Mouse (Mus musculus) testis, adult 2 months (tissue): ENCODE results near the gene Cdiptos. TPM values are rescaled to one million over a fixed set of nuclear protein-coding genes. Genes with fewer than 3 reads are reported as not detected.
A peak's percentile ranks its signal among the peaks of the same experiment; 100 is the strongest.

Source experiments
- H3K27ac ChIP-seq: fragments of 200-500 bp; 2 replicates; pipeline ENCODE4 v1.5.1; 2012; ENCODE audit warnings: low read depth, low read length; ENCODE audit not compliant: control insufficient read depth, insufficient read depth
- H3K27me3 ChIP-seq: fragments of 200-500 bp; 2 replicates; pipeline ENCODE4 v1.6.1; 2012; ENCODE audit warnings: mild to moderate bottlenecking, low read length, moderate library complexity; ENCODE audit not compliant: control insufficient read depth, insufficient read depth
- H3K36me3 ChIP-seq: fragments of 200-500 bp; 2 replicates; pipeline ENCODE4 v1.6.1; 2012; ENCODE audit warnings: mild to moderate bottlenecking, low read length; ENCODE audit not compliant: control insufficient read depth, insufficient read depth
- H3K4me1 ChIP-seq: fragments of 200-500 bp; 2 replicates; pipeline ENCODE4 v1.6.1; 2012; ENCODE audit warnings: low read length; ENCODE audit not compliant: control insufficient read depth, insufficient read depth
- H3K4me3 ChIP-seq: fragments of 200-500 bp; 2 replicates; pipeline ENCODE4 v1.5.1; 2012; ENCODE audit warnings: low read depth, mild to moderate bottlenecking, low read length, moderate library complexity, mixed read lengths; ENCODE audit not compliant: control insufficient read depth
- CTCF ChIP-seq: fragments of 200-500 bp; IDR thresholded peaks from 2 replicates; pipeline ENCODE4 v1.5.1; 2012; ENCODE audit warnings: low read depth, mild to moderate bottlenecking, inconsistent platforms, low read length, moderate library complexity; ENCODE audit not compliant: control insufficient read depth, insufficient read depth, insufficient replicate concordance
- POLR2A ChIP-seq: fragments of 200-500 bp; IDR thresholded peaks from 2 replicates; pipeline ENCODE4 v1.6.1; 2012; ENCODE audit warnings: low read depth, mild to moderate bottlenecking, inconsistent platforms, low read length, moderate library complexity; ENCODE audit not compliant: control insufficient read depth
- polyA plus RNA-seq: library from polyadenylated mRNA; depleted of rRNA; stranded (reverse); fragments of >200 nt; gene quantifications from 2 replicates; pipeline ENCODE4 v1.2.3, GENCODE M21; 2012

Cdiptos gene
- polyA plus RNA-seq, 1 experiment: 822 TPM

DNA sequence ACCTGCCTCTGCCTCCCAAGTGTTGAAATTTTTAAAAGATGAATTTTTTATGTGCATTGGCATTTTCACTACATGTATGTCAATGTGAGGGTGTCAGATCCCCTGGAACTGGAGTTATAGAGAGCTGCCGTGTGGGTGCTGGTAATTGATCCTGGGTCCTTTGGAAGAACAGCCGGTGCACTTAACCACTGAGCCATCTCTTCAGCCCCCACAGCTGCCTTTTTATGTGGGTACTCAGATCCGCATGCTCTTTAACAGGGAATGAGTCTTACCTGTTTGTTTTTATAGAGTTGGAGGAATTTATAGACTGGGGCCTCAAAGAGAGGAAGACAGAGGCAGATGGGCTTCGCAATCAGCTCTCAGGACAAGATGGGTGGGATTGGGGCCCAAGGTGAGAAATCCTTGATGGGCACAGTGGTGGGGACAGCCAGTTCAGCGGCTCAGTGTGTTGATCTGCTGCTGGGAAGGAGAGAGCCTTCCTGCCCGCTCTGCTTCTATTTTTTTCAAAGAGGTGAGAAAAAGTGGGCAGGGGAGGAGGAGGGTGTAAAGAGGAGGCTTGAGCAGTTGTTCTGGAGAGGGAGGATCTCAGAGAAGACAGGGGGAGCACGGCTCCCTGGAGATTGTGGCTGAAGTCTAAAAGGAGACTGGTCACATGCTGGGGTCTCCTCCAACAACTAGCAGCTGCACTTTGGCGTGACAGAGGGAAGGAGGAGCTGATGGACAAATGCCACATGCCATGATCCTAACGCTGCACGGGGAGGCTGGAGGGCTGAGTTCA, 9.0 kb upstream of the Cdiptos start:
- TF ChIP-seq CTCF: no peak
- TF ChIP-seq POLR2A: no peak
- H3K27me3 ChIP-seq: no peaks in the 10 kb centered on the region
- no peaks in the 10 kb centered on the region; the same call in 1 of the 2 replicates for H3K4me1 ChIP-seq
- H3K4me3 ChIP-seq: no peak overlapping the region
- no peak overlapping the region for H3K27ac ChIP-seq
- no peaks in the 10 kb centered on the region for H3K36me3 ChIP-seq

- no peaks in the 10 kb centered on the region for H3K36me3 ChIP-seq
- no peak overlapping the region for H3K4me3 ChIP-seq
- H3K27me3 ChIP-seq: no peaks in the 10 kb centered on the region
- no peaks in the 10 kb centered on the region; the same call in 1 of the 2 replicates for H3K4me1 ChIP-seq
- H3K27ac ChIP-seq: no peak overlapping the region
- TF ChIP-seq CTCF: no peak
- no peak for TF ChIP-seq POLR2A
These were observed 7.2 kb upstream of the Cdiptos start for GRCm38 (mm10) chr7:126983113-126983512.

DNA sequence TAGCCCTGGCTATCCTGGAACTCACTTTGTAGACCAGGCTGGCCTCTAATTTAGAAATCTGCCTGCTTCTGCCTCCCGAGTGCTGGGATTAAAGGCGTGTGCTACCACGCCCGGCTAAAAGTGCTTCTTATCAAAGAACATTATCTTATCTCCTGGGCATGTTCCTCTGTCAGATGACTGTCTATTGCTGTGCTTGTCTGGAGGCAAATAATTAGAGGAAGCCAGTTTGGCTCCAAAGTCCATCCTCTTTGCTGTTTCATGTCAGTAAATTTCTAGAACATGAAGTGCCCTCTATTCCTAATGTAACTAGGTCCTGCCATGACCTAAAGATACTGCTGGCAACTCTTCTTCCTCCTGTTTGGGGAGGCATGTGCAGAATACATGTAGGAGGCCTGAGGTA, 6.2 kb upstream of the Cdiptos start:
- Histone ChIP-seq H3K4me3 (no peak overlapping the region), H3K4me1 (no peaks in the 10 kb centered on the region; the same call in none of the 2 replicates), H3K36me3 (no peaks in the 10 kb centered on the region), H3K27ac (no peak overlapping the region), H3K27me3 (no peaks in the 10 kb centered on the region)
- TF ChIP-seq POLR2A (no peak), CTCF (no peak)

DNA sequence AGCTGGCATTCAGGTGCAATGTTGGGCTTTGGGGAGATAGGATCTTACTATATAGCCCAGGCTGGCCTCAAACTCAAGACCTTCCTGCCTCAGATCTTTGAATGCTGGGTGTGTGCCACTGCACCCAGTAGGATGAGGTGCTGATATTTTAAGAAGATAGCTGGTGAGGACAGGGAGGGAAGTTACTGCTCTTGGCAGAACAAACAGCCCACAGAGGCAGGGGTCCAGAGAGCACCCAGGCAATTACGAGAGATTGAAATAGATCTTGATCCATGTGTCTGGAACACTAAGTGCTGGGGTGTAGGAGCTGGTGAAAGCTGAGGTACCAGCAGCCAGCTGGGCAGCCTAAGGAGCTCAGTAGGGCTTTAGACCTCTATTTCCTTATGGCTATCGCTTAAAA, 5.7 kb upstream of the Cdiptos start:
- TF ChIP-seq CTCF: no peak
- TF ChIP-seq POLR2A: no peak
- Histone ChIP-seq H3K36me3 (no peaks in the 10 kb centered on the region), H3K4me1 (peaks cover 3% of the 10 kb centered on the region), H3K27ac (no peak overlapping the region), H3K4me3 (no peak overlapping the region), H3K27me3 (no peaks in the 10 kb centered on the region)

GRCm38 (mm10) chr7:126978841-126979240, 2.9 kb upstream of the Cdiptos start:
- Histone ChIP-seq H3K27ac (no peak overlapping the region), H3K4me3 (peak overlapping the region; percentile 2), H3K27me3 (no peaks in the 10 kb centered on the region), H3K36me3 (no peaks in the 10 kb centered on the region), H3K4me1 (peaks cover 11% of the 10 kb centered on the region)
- TF ChIP-seq CTCF: no peak
- no peak for TF ChIP-seq POLR2A

DNA sequence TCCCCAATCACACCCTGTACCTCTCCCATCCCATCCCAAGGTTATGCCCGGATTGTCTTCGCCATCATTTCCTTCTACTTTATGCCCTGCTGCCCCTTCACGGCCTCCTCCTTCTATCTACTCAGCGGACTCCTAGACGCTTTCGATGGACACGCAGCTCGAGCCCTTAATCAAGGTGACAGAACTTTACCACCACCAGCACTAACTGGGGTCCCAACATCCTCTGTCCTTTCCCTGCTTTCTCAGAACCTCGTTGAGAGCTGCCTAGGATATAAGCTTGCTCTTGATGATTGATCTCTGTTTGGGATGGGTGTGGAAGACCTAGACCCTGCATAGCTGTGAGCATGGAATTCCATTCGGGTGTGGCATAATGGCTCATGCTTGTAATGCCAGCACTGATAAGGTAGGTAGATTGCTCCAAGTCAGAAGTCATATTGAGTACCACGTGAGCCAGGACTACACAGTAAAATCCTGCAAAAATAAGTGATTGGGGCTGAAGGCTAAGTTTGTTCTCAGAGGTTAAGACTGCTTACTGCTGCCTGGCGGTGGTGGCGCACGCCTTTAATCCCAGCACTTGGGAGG, 1.1 kb upstream of the Cdiptos start:
- no peaks in the 10 kb centered on the region for H3K36me3 ChIP-seq
- H3K27ac ChIP-seq: no peak overlapping the region
- H3K4me3 ChIP-seq: peak overlapping the region; percentile 91
- H3K27me3 ChIP-seq: no peaks in the 10 kb centered on the region
- no peak for TF ChIP-seq POLR2A
- TF ChIP-seq CTCF: no peak
- peaks cover 11% of the 10 kb centered on the region for H3K4me1 ChIP-seq

DNA sequence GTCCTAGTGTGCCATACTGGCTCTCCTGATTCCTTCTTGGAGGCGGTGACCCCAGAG, 177 bp downstream of the Cdiptos start, which contains the start of gene Cdipt:
Cdipt (plus strand) TSS at position 22 of the 57 bp plus-strand sequence.
- Histone ChIP-seq H3K27ac (peak within 1 kb of the TSS; percentile 96), H3K36me3 (no peaks in the 10 kb centered on the region), H3K4me1 (peaks cover 11% of the 10 kb centered on the region), H3K27me3 (no peaks in the 10 kb centered on the region), H3K4me3 (peak within 1 kb of the TSS; percentile 91)
- TF ChIP-seq POLR2A (no peak), CTCF (no peak)

DNA sequence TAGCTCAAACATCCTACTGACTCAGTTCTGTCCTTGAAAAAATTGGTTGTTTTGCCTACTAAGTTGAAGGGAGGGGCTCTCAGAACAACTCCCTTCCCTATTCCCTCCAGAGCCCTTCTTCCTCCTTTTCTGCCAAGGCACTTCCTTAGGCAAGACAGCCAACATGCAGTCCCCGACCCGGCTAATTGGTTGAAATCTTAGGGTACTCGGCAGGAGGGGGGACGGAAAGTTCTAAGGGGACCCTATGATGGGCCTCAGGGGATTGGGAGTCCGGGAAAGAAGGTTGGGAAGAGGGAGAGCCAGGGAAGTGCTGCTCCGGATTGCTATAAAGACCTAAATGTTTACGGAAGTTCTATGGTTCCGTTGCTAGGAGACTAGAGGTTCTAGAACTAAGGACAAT, 405 bp downstream of the Cdiptos start:
- Histone ChIP-seq H3K4me1 (peaks cover 11% of the 10 kb centered on the region), H3K27me3 (no peaks in the 10 kb centered on the region), H3K27ac (peak overlapping the region; percentile 96), H3K36me3 (no peaks in the 10 kb centered on the region), H3K4me3 (peak overlapping the region; percentile 91)
- TF ChIP-seq POLR2A (no peak; the same call in 1 of the 2 replicates), CTCF (no peak)
